Mouse (Mus musculus) layer of hippocampus, postnatal 10 days (tissue): ENCODE measurements around the gene 1700016C15Rik. TPM values are rescaled to one million over a fixed set of nuclear protein-coding genes. Genes with fewer than 3 reads are reported as not detected.

Source experiments
- DNase-seq, 2 experiments: peaks; one replicate each; pipeline ENCODE4 v3.0.0; 2021; ENCODE audit warnings: low spot score in 2 of 2
- total RNA-seq, 2 experiments: library from RNA; stranded (reverse); gene quantifications; 2 replicates each; pipeline ENCODE4 v1.2.3; 2021

1700016C15Rik gene
- total RNA-seq, 2 experiments from 2014 or later = not detected

DNA sequence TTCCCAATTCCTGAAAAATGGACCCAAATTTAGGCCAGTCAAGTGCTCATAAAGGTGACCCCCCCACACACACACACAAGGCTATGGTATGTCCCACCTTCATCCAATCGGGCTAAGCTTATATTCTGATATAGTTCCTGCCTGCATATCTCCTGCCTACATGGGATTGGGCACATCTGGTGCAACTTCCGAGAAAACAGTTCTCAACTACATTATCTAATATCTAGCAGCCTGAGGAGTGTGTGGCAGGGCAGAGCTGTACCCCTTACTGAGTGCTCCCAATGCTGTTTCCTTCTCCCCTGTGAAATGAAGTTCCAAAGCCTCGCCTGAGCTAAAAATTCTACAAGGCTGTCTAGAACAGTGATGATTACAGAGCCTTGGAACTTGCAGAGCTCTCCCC is 13.2 kb upstream of the 1700016C15Rik start:
- DNase-seq = no peak

DNA sequence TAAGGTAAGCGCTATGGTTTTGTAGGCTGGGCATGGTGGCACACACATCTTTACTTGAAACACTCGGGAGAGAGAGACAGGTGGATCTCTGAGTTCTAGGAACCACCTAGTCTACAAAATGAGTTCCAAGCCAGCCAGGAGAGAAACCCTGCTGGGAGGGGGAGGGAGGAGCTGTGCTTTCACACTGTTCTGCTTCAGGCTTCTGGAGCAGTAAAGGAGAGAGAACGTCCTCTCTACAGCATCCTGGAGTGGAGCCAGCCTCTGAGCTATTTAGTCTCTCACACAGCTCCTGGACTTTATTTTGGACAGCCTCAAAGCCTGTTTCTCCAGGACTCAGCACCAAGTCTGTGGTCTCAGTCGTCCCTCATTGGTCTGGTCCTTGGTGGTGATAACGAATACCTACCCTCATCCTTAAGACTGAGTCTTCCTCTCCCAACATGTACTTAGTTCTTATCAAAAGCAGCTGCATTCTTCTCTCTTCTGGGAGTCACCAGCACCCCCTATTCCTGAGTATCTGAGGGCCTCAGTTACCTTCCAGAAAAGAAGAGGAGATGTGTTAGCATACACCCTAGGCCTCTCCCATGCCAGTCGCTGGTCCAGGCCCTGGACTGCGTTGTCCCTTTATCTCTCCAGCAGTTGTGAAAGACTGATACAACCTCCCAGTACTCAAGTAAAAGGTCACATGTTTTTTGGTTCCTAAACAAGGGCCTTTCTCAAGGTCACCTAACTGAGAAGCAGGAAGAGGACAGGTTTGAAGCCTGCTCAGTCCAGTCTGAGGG is 12.4 kb upstream of the 1700016C15Rik start:
- no peak for DNase-seq

DNA sequence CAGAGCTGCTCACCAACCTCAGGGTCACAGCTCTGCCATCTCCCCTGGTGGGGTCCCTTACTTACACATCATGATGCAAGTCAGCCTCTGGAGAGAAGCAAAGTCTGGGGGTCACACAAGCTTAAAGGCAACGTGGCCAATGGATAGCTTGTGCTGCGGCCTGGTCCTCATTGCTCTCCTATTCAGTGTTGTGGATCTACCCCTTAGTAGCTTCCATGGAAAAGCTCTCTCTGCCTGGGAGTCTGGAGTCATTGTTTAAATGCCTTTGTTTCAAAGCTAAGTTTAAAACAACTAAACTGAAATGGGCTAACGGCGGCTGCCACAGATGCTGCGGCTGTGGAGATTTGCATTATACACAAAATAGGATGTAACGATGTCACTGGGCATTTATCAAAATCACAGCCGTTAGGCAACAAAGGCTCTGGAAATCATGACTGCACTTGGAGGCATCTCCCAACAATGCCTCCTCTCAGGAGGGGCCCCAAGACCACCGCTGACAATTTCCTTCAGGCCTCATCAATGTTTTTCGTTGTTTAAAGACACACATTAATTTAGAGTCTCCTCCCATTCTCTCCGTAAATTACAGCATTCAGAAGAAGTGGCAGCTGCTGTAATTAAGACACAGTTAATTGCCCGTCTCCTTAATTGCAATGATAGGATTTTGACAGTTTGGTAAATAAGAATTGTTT is 11.1 kb upstream of the 1700016C15Rik start:
- no peak for DNase-seq

DNA sequence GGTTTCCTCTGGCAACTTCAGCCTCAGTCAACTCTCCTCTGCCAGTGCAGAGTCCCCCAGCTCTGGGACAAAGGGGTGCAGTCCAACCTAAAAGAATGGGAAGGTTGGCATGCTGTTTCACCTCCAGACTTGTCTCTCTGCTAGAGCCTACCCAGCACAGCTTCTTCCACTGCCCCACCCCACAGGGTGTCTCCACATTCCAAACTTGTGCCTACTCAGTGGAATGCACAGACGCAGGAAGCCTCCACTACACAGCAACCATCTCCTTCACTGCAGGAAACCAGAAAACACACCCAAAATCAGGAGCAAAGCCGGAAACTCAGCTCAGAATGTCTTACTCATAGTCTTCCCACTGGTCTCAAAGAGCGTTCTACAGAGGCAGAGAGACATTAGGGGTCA is 10.6 kb upstream of the 1700016C15Rik start:
- no peak for DNase-seq

DNA sequence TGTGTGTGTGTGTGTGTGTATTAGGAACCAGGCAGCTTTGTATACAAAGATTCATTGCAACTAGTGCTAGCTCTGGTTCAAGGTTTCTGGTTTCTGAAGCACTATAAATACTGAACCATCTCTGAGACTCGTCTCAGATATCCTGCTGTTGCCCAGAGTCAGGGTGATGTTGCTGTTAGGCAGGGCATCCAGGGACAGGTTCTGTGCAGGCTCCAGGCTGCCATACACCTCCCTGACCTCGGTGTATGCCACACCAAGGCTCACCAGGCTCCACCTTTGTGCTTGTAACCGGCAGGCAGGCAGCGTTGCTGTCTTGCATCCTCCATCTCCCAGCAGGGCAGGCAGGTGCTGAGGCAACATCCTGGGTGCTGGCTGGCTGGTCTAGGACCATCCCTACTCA is 5.8 kb upstream of the 1700016C15Rik start:
- no peak for DNase-seq

DNA sequence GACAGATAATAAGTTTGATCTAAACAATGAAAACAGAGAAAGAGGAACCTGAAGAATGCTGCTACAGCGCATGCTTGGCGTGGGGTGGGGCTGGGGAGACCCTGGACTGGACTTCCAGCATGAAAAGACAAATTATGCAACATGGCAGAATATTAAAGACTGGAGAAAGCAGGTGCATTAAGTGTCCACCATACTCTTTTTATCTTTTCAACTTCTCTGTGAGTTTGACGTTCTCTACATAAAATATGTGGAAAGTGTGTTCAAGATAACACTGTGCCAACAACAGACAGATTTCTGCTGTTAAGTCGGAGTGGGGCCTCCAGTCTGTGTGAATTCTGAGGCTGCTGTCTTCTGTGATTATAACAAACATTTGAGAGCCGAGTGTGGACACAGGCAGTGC is 2.7 kb upstream of the 1700016C15Rik start:
- DNase-seq = no peak

DNA sequence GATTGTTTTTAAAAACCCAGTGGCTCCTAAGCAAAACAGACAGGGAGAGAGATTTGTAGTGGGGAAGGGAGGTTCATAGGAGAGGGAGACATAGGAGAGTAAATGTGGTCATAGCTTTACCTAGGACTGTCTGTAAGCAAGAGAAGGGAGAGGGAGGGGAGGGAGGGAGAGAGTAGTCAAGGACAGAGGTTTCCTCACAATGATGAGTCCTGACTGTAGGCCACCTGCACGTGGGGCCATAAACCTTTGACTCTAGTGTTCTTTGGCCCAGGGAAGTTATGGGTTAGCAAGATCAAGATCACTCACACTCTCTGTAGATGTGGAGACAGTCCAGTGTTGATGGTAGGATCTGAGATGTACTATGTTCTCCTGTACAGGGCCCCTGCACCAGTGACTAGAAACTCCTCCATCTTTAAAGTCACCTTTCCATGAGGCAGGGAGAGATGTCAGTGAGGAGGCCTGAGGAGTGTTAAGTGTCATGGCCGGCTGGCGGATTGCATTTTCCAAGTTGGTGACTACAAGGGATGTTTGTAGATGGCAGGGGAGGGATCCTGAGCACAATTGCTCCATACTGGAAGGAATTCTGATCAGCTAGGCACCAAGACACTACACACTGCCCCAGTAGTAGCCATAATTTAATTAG is 1.6 kb upstream of the 1700016C15Rik start:
- no peak for DNase-seq

DNA sequence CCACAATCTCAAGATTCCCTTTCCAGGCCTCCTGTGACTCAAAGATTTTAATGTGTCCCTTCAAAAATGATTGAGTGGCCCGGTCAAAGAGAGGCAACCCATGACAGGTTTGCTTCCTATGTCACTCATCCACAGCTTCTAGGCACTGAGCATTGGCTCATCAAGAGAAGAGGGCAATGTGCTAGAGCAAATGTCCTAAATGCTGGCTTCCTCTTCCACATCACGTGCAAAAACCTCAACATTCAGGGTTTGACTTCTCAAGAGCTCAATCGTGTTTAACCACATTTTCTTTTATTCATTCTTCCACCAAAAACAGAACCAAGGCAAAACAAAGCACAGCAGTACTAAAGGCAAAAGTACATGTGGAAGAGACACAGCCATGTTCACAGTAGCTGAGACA is 2.4 kb downstream of the 1700016C15Rik start:
- no peak for DNase-seq

DNA sequence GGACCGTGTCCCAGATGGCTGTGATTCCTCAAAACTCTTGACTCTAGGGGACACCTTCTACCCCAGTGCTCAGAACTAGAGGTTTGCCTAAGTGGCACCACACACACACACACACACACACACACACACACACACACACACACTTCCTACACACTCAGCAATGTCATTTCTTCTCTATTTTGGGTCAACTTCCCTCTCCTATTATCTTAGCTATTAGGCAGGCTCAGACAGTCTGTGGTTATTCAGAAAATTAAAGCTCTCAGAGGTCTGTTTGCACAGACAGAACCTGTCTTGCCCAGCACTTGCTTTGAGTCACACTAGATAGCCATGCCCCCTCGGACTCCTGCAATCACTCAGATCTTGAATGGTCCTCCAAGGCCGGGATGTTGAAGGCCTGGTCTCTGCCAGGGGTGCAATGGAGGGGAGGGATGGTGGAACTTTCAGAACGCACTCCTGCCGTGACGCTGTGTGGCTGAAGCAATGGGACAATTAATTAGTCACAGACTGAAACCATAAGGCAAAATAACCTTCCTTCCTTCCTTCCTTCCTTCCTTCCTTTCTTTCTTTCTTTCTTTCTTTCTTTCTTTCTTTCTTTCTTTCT is 8.0 kb downstream of the 1700016C15Rik start:
- no peak for DNase-seq

DNA sequence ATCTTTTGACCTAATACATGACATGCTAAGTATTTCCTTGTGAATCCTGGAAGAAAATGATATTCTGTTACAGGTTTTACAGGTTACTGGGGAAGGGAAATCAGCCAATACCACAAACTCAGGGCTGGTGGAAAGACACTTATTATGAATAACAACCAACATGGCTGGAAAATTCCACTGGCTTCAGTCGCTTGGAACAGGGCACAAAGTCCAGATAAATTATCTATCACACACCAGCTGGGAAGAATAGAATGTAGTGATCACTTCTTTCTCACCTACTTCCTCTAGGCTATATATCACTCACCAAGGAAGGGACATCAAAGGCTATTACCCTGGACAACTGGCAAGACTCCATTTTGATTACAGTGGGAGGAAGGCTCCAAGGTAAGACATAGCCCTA is 11.1 kb downstream of the 1700016C15Rik start:
- DNase-seq = no peak

DNA sequence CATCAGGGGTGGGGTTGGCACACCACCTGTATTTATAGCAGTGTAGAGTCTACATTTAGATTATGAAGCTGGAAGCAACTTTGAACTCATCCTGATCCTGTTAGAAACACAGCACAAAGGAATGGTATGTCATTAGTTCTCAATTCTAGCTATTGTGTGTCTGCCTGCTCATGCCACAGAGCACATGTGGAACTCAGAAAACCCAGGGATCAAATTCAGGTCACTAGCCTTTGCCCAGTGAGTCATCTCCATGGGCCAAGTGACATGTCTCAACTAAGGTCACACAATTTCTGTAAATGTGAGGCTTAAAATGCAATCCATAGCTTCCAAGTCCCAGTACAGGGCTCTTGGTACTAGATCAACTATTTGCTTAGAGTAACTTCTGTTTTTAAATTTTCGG is 12.5 kb downstream of the 1700016C15Rik start:
- no peak for DNase-seq

DNA sequence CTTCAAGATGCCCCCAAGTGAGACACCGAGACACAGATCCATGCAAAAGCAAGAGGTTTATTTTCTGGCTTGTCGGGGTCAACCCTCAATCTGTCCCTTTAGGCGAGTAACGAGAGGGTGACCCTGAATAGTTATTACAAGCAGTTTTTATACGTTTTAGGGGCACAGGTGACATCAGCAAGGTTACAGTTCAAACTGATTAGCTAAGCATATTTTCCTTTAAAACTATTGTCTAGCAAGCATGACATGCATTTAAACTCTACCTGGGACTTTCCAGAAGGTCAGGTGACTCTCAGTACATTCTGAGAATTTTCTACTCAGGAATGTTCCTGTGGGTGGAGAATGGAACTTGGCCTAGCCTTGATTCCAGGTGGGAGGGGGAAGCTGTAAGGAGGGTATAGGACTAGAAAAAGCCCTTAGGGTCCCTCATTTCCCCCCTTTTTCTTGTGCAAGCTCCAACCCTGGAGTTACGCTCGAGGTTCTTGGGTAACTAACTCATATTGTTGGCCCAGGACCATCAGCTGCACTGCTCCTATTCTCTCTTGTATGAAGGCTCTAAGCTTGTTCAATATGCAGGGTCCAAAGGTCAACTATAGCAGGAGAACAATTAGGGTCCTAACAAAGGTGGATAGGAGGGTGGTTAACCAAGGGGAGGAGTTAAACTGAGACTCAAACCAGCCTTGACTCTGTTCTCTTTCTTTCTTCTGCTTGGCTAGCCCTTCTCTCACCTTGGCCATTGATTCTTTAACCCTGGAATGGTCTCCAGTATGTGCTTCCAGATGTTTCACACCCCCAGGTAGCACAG is 15.1 kb downstream of the 1700016C15Rik start:
- no peak for DNase-seq

DNA sequence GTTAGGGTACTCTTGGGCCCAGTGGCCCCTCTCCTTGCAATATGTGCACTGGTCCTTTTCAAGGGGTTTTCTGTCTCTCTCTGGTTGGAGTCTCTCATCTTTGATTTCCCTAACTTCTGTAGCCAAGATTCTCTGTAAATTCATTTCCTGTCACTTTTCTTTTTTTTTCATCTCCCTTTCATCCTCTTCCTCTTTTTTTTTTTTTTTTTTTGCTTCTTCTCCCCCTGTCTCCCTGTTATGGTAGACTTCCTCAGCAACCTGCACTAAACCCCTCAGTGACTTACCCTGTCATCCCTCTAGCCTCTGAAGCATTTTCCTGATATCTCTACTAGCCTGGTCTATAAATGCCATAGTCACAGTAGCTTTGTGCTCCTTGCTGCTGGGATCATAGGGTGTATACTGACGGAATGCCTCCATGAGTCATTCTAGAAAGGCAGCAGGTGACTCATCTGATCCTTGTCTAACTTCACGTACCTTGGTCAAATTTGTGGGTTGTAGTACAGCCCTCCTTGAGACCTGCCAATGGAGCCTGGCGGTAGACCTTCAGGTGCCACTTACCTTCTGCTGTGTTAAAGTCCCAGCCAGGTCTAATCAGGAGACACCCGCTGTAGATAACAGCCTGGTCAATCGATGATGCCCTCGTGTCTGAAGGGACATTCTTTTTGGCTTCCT is 18.4 kb downstream of the 1700016C15Rik start:
- no peak for DNase-seq

DNA sequence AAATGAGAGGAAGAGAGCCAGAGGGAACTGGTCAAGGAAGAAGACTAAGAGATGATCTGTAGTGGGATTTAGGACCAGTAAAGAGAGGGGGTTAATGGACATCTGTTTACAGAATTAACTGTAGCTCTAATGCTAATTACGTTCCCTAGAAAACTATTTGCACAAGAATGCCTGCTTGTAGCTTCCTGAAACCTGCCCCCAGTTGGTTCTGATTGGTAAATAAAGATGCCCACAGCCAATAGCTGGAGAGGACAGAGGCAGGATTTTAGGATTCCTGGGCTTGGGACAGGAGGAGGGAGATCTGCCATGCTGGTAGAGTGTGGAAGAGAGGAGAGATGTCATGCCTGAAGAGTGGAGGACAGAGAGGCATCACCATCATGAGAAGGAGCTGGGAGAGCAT is 23.9 kb downstream of the 1700016C15Rik start:
- no peak for DNase-seq

DNA sequence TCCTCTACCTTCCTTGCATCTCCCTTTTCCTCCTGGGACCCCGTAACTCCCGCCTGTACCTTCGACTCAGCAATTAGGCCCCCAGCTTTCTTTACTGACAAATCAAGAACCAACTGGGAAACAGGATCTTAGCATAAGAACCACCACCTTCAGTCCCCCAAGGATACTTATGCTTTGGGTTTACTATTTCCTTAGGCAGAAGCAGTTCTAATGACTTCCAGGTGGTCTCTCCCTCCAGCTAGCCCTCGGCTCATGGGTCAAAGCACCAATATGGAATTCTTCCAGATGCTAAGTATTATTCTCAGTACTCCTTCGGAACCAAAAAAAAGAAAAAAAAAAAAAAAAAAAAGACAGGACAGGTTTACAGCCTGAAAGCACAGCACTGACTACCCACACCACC is 27.6 kb downstream of the 1700016C15Rik start:
- no peak for DNase-seq

DNA sequence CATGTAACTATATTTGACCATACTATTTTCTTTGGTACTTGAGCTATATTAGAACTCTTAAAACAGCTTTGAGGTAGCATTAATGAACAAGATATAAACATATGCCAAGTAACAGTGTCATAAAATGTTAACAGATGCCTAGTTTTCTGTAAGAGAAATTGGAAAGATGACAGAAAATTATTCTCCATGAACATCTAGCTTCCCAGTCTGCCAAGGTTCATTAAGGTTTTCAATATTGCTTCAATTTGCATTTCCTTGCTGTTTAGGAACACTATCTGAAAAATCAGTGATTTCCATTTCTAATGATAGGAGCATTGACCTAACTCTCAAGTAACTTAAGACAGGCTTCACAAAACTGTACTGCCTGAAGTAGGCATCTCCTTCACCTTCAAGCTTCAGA is 39.3 kb downstream of the 1700016C15Rik start:
- DNase-seq = no peak

DNA sequence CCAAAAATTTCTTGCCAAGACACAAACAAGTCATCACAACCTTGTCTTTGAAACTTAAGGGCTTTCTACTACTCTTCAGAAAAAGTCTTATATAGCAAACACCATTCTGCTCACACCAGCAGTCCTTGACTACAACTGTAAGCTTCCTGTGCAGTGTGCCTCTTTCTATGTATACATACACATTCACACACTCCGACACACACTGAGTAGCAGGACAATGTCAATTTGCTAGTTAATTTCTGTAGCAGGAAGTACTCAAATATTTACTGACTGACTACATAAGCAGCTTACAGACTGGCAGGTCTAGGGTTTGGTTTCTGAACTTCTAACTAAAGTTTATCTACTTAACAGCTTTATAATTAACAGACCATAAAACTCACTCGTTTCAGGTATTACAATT is 47.8 kb downstream of the 1700016C15Rik start:
- no peak for DNase-seq

DNA sequence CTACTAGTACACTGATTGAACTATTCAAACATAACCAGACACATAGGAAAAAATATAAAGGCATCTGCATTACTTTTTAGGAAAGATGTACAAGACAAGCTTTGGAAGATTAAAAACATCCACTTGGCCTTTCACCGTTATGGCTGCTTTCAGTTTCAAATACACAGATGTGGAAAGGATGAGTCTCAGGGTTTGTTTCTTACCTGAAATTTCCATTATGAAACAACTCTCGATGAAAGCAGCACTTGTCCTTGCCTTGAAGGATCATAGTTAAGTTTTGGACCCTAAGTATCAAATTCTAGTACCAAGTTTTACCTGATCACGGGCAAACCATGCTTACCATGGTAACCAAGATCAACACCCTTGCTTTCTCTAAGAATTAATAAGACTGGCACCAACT is 63.2 kb downstream of the 1700016C15Rik start:
- no peak for DNase-seq

DNA sequence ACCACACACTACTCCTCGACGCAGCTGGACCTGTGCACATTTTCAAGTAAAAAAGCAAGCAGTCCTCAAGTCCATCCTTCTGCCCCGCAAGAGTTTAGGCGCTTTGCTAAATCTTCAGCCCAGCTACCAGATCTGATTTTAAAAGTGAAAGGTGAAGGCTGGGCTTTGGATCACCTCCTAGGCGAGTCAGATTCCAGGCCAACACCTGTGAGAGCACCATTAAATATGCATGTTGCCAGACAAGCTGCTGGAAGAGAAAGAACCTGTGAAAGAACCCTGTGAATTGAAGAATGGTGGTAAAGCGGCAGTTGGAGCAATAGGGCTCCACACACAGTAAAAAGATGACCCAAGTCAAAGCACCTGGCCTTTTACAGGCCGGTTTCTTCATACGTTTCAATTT is 65.3 kb downstream of the 1700016C15Rik start:
- DNase-seq = no peak

DNA sequence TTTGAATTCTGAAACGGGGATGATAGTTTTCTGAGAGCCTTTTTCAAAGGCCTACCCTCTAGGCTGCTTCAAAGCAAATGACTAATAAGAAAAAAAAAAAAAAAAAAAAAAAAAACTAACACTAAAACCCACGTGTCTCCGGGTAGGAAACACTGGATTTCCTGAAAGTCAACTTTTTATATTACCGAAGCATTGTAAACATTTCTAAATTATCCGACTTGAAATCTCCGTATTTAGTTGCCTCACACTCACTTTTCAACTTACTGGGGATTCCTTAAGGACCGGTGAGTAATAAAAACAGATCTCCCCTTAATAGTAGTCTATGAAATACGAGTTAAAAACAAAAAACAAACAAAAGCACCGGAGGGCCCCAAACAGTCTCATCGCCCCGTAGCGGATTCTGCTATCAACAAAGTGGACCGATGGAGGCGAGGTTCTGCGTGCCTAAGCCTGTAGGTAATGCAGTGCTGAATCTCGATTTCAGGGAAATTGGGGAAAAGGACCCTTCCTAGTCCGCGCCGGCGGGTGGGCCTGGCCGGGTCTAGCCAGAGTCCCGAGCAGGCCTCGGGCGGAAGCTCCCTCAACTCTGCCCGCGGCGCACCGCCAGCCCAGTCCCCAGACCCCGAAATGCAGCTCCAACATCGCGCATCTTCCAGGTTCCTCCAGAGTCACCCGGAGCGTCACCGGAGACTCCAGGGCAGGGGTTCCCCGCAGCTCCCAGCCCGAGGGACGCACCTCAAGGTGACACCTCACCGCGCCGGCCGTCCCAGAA is 66.0 kb downstream of the 1700016C15Rik start:
- peak in 1 of 2 experiments; percentile 58 for DNase-seq
